Mouse (Mus musculus): ENCODE results near the gene Tmem94. TPM values are rescaled to one million over a fixed set of nuclear protein-coding genes. Genes with fewer than 3 reads are reported as not detected.

Tmem94 gene
- polyA plus RNA-seq, 1 experiment from 2014 or later: 16.4 TPM

DNA sequence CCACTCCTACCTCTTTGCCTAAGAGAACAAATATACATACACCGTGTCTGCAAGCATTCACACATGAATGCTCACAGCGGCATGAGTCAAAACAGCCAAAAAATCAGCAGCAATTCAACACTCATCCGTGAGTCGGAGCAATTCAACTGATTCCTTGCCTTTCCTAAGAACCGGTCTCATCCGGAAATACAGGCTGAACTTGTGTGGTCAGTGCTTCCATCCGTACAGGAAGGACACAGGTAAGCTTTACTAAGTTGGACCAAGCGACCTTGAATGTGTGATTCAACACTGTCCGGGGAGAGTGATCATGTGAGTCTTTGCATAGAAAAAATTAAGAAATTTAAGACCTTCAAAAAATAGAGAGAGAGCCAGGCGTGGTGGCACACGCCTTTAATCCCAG, 24.2 kb upstream of the Tmem94 start:
- ATAC-seq (ENCODE audit: low FRiP score) (no peak), DNase-seq (ENCODE audit: low spot score) (no peak)
- no peak overlapping the region for H3K9ac ChIP-seq (ENCODE audit: low read depth, low read length)
- no peaks in the 10 kb centered on the region for H3K36me3 ChIP-seq (ENCODE audit: control insufficient read depth, insufficient read depth, low read length)
- no peaks in the 10 kb centered on the region for H3K27me3 ChIP-seq (ENCODE audit: control insufficient read depth, insufficient read depth, low read length)
- no peak overlapping the region for H3K4me3 ChIP-seq (ENCODE audit: low read depth, low read length)
- 86% methylated on average over 11 of the region's 11 CpGs for WGBS
- no peak overlapping the region for H3K27ac ChIP-seq (ENCODE audit: low read depth, low read length)
- no peaks in the 10 kb centered on the region for H3K9me3 ChIP-seq (ENCODE audit: control insufficient read depth, low read length)
- H3K4me2 ChIP-seq (replicated peaks; ENCODE audit: low read depth, low read length): no peak overlapping the region
- peaks cover 4% of the 10 kb centered on the region for H3K4me1 ChIP-seq (replicated peaks; ENCODE audit: control insufficient read depth, insufficient read depth, low read length)

GRCm38 (mm10) chr11:115742926-115743325, 22.3 kb upstream of the Tmem94 start:
- no peak overlapping the region for H3K27ac ChIP-seq (ENCODE audit: low read depth, low read length)
- no peaks in the 10 kb centered on the region for H3K9me3 ChIP-seq (ENCODE audit: control insufficient read depth, low read length)
- no peak overlapping the region for H3K9ac ChIP-seq (ENCODE audit: low read depth, low read length)
- WGBS: 87% methylated on average over 9 of the region's 9 CpGs
- H3K27me3 ChIP-seq (ENCODE audit: control insufficient read depth, insufficient read depth, low read length): no peaks in the 10 kb centered on the region
- H3K4me2 ChIP-seq (replicated peaks; ENCODE audit: low read depth, low read length): no peak overlapping the region
- no peak overlapping the region for H3K4me3 ChIP-seq (ENCODE audit: low read depth, low read length)
- no peak for ATAC-seq (ENCODE audit: low FRiP score)
- DNase-seq (ENCODE audit: low spot score): no peak
- peaks cover 6% of the 10 kb centered on the region for H3K4me1 ChIP-seq (replicated peaks; ENCODE audit: control insufficient read depth, insufficient read depth, low read length)
- H3K36me3 ChIP-seq (ENCODE audit: control insufficient read depth, insufficient read depth, low read length): no peaks in the 10 kb centered on the region

- H3K9ac ChIP-seq (ENCODE audit: low read depth, low read length): no peak overlapping the region
- H3K36me3 ChIP-seq (ENCODE audit: control insufficient read depth, insufficient read depth, low read length): no peaks in the 10 kb centered on the region
- no peak overlapping the region for H3K4me3 ChIP-seq (ENCODE audit: low read depth, low read length)
- ATAC-seq (ENCODE audit: low FRiP score) (no peak), DNase-seq (ENCODE audit: low spot score) (no peak)
- H3K4me2 ChIP-seq (replicated peaks; ENCODE audit: low read depth, low read length): no peak overlapping the region
- H3K4me1 ChIP-seq (replicated peaks; ENCODE audit: control insufficient read depth, insufficient read depth, low read length): 0 out of 2 replicates have a peak, but pooled peaks cover 2% of the 10 kb centered on the region
- no peaks in the 10 kb centered on the region for H3K27me3 ChIP-seq (ENCODE audit: control insufficient read depth, insufficient read depth, low read length)
- H3K27ac ChIP-seq (ENCODE audit: low read depth, low read length): no peak overlapping the region
- H3K9me3 ChIP-seq (ENCODE audit: control insufficient read depth, low read length): no peaks in the 10 kb centered on the region
- WGBS: 90% methylated on average over 5 of the region's 5 CpGs
Observed at GRCm38 (mm10) chr11:115744385-115744784, 20.8 kb upstream of the Tmem94 start.

- ATAC-seq (ENCODE audit: low FRiP score) (no peak), DNase-seq (ENCODE audit: low spot score) (no peak)
- Histone ChIP-seq H3K4me1 (replicated peaks; ENCODE audit: control insufficient read depth, insufficient read depth, low read length) (0 out of 2 replicates have a peak, but pooled peaks cover 2% of the 10 kb centered on the region), H3K36me3 (ENCODE audit: control insufficient read depth, insufficient read depth, low read length) (no peaks in the 10 kb centered on the region), H3K27me3 (ENCODE audit: control insufficient read depth, insufficient read depth, low read length) (no peaks in the 10 kb centered on the region), H3K9me3 (ENCODE audit: control insufficient read depth, low read length) (no peaks in the 10 kb centered on the region), H3K9ac (ENCODE audit: low read depth, low read length) (no peak overlapping the region), H3K4me3 (ENCODE audit: low read depth, low read length) (no peak overlapping the region), H3K4me2 (replicated peaks; ENCODE audit: low read depth, low read length) (no peak overlapping the region), H3K27ac (ENCODE audit: low read depth, low read length) (no peak overlapping the region)
- 90% methylated on average over 1 of the region's 1 CpGs for WGBS
Observed at GRCm38 (mm10) chr11:115746109-115746508, 19.1 kb upstream of the Tmem94 start.

GRCm38 (mm10) chr11:115746762-115747161, 18.5 kb upstream of the Tmem94 start:
- no peak overlapping the region for H3K4me3 ChIP-seq (ENCODE audit: low read depth, low read length)
- H3K4me1 ChIP-seq (replicated peaks; ENCODE audit: control insufficient read depth, insufficient read depth, low read length): 0 out of 2 replicates have a peak, but pooled peaks cover 2% of the 10 kb centered on the region
- H3K27me3 ChIP-seq (ENCODE audit: control insufficient read depth, insufficient read depth, low read length): no peaks in the 10 kb centered on the region
- no peaks in the 10 kb centered on the region for H3K9me3 ChIP-seq (ENCODE audit: control insufficient read depth, low read length)
- no peak overlapping the region for H3K4me2 ChIP-seq (replicated peaks; ENCODE audit: low read depth, low read length)
- H3K36me3 ChIP-seq (ENCODE audit: control insufficient read depth, insufficient read depth, low read length): no peaks in the 10 kb centered on the region
- H3K9ac ChIP-seq (ENCODE audit: low read depth, low read length): no peak overlapping the region
- WGBS: 64% methylated on average over 8 of the region's 8 CpGs
- ATAC-seq (ENCODE audit: low FRiP score) (no peak), DNase-seq (ENCODE audit: low spot score) (no peak)
- no peak overlapping the region for H3K27ac ChIP-seq (ENCODE audit: low read depth, low read length)

DNA sequence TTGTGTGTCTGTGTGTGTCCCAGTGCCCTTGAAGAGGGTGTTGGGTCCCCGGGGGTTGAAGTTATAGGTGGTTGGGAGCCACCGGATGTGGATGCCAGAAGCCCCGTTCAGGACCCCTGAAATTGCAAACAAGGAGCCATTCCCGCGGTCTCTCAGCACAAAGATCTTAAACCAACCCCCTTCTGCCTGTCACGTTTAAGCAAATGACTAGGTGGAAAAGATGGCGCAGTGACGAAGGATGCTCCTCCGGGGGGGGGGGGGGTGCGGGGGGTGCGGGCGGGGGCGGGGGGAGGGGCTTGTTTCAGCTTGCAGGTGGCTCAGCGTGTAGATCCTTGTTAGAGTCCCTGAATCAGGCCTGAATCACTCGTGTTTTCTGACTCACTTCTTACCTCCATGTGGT, 17.9 kb upstream of the Tmem94 start:
- Histone ChIP-seq H3K4me1 (replicated peaks; ENCODE audit: control insufficient read depth, insufficient read depth, low read length) (0 out of 2 replicates have a peak, but pooled peaks cover 2% of the 10 kb centered on the region), H3K27me3 (ENCODE audit: control insufficient read depth, insufficient read depth, low read length) (no peaks in the 10 kb centered on the region), H3K36me3 (ENCODE audit: control insufficient read depth, insufficient read depth, low read length) (no peaks in the 10 kb centered on the region), H3K9ac (ENCODE audit: low read depth, low read length) (no peak overlapping the region), H3K27ac (ENCODE audit: low read depth, low read length) (no peak overlapping the region), H3K9me3 (ENCODE audit: control insufficient read depth, low read length) (no peaks in the 10 kb centered on the region), H3K4me2 (replicated peaks; ENCODE audit: low read depth, low read length) (no peak overlapping the region), H3K4me3 (ENCODE audit: low read depth, low read length) (no peak overlapping the region)
- peak; percentile 29 for DNase-seq (ENCODE audit: low spot score)
- ATAC-seq (ENCODE audit: low FRiP score): no peak
- 21% methylated on average over 9 of the region's 15 CpGs for WGBS

DNA sequence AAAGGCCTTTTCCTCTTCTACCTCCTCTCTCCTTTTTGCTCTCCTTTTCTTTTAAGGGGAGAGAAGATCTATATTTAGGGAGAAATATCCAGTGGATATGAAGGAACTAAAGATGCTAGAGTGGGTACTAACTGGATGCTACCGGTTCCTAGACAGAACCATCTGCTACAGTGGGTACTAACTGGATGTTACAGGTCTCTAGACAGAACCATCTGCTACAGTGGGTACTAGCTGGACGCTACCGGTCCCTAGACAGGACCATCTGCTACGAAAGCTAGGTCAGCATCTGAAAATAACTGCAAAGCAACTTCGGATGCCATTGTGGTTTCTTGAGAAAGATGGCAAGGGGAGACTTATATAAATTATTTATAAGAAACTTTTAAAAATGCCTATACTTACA, 15.4 kb upstream of the Tmem94 start:
- no peak overlapping the region for H3K27ac ChIP-seq (ENCODE audit: low read depth, low read length)
- H3K9ac ChIP-seq (ENCODE audit: low read depth, low read length): no peak overlapping the region
- H3K4me3 ChIP-seq (ENCODE audit: low read depth, low read length): no peak overlapping the region
- no peaks in the 10 kb centered on the region for H3K27me3 ChIP-seq (ENCODE audit: control insufficient read depth, insufficient read depth, low read length)
- no peaks in the 10 kb centered on the region for H3K36me3 ChIP-seq (ENCODE audit: control insufficient read depth, insufficient read depth, low read length)
- H3K4me2 ChIP-seq (replicated peaks; ENCODE audit: low read depth, low read length): no peak overlapping the region
- 83% methylated on average over 5 of the region's 5 CpGs for WGBS
- no peaks in the 10 kb centered on the region for H3K9me3 ChIP-seq (ENCODE audit: control insufficient read depth, low read length)
- ATAC-seq (ENCODE audit: low FRiP score): no peak
- H3K4me1 ChIP-seq (replicated peaks; ENCODE audit: control insufficient read depth, insufficient read depth, low read length): 0 out of 2 replicates have a peak, but pooled peaks cover 2% of the 10 kb centered on the region
- DNase-seq (ENCODE audit: low spot score): no peak

DNA sequence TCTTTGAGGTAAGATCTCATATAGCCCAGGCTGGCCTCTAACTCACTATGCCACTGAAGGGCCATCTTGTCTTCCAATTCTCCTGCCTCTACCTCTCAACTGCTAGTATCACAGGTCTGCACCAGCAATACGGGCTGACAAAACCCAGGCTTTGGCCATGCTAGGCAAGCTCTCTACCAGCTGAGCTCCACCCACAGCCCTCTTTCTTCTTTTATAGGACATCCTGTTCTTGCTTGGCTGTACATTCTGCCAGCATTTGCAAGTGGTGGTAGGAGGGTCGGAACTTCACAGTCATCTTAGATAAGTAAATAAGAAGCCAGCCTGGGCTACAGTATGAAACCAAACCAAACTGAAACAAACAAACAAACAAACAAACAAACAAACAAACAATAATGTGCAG, 13.5 kb upstream of the Tmem94 start:
- Histone ChIP-seq H3K27me3 (ENCODE audit: control insufficient read depth, insufficient read depth, low read length) (no peaks in the 10 kb centered on the region), H3K4me1 (replicated peaks; ENCODE audit: control insufficient read depth, insufficient read depth, low read length) (0 out of 2 replicates have a peak, but pooled peaks cover 1% of the 10 kb centered on the region), H3K4me3 (ENCODE audit: low read depth, low read length) (no peak overlapping the region), H3K27ac (ENCODE audit: low read depth, low read length) (no peak overlapping the region), H3K36me3 (ENCODE audit: control insufficient read depth, insufficient read depth, low read length) (no peaks in the 10 kb centered on the region), H3K4me2 (replicated peaks; ENCODE audit: low read depth, low read length) (no peak overlapping the region), H3K9ac (ENCODE audit: low read depth, low read length) (no peak overlapping the region), H3K9me3 (ENCODE audit: control insufficient read depth, low read length) (no peaks in the 10 kb centered on the region)
- DNase-seq (ENCODE audit: low spot score) (no peak), ATAC-seq (ENCODE audit: low FRiP score) (no peak)
- WGBS: 68% methylated on average over 2 of the region's 2 CpGs

DNA sequence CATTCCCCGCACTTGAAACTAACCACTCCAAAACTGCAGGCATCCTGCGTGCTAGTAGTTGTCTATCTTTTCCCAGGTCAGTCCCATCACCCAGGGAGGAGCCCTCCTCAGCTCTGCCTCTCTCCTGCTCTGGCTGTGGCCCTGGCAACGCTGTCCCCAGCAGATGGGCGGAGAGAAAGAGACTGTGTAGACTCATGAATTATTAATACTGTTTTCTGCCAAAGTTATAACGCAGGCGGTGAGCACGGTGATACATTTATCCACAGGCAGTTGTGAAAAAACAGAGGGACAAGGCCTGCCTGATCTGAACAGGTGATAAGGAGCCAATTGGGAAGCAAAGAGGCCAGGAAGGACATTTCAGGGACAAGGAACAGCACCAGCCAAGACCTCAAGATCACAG, 12.6 kb upstream of the Tmem94 start:
- DNase-seq (ENCODE audit: low spot score): peak; percentile 61

More for the DNA sequence above, 12.6 kb upstream of the Tmem94 start:
- Histone ChIP-seq H3K4me2 (replicated peaks; ENCODE audit: low read depth, low read length) (no peak overlapping the region), H3K36me3 (ENCODE audit: control insufficient read depth, insufficient read depth, low read length) (no peaks in the 10 kb centered on the region), H3K27ac (ENCODE audit: low read depth, low read length) (no peak overlapping the region), H3K4me1 (replicated peaks; ENCODE audit: control insufficient read depth, insufficient read depth, low read length) (no peaks in the 10 kb centered on the region), H3K4me3 (ENCODE audit: low read depth, low read length) (no peak overlapping the region), H3K27me3 (ENCODE audit: control insufficient read depth, insufficient read depth, low read length) (no peaks in the 10 kb centered on the region), H3K9me3 (ENCODE audit: control insufficient read depth, low read length) (no peaks in the 10 kb centered on the region), H3K9ac (ENCODE audit: low read depth, low read length) (no peak overlapping the region)
- peak; percentile 71 for ATAC-seq (ENCODE audit: low FRiP score)
- WGBS: 37% methylated on average over 7 of the region's 7 CpGs

All from hindbrain, embryonic 11.5 days (tissue).